Mouse (Mus musculus) CD4-positive, CD25-positive, alpha-beta regulatory T cell, adult 9 weeks (primary cell): ENCODE data around the gene Pdx1. TPM values are rescaled to one million over a fixed set of nuclear protein-coding genes. Genes with fewer than 3 reads are reported as not detected.

Experiments
- polyA plus RNA-seq: library from polyadenylated mRNA; unstranded; fragments of 100-300 nt; shearing (Covaris generic); gene quantifications from one replicate; pipeline ENCODE4 v1.2.1, GENCODE M21; 2017

Gene Pdx1
- polyA plus RNA-seq, result not detected

GRCm38 (mm10) chr5:147269926-147270672 lies at the start of gene Pdx1:
Gene Pdx1 (plus strand): TSS chr5:147269959.

GRCm38 (mm10) chr5:147306638-147307397 lies 37.1 kb downstream of the Pdx1 start, which contains the start of gene Cdx2:
Gene Cdx2 (minus strand): TSS chr5:147307270.

GRCm38 (mm10) chr5:147322183-147322582 lies 52.4 kb downstream of the Pdx1 start, which contains the start of gene Urad:
Gene Urad (minus strand): TSS chr5:147322440.

Other genes with a start within 250 kb of the Pdx1 start
- gene Lnx2, start 193.4 kb upstream of the Pdx1 start, polyA plus RNA-seq, result 34.2 TPM
- gene Polr1d, start 192.9 kb upstream of the Pdx1 start, polyA plus RNA-seq, result 182 TPM
- not detected for gene Gsx1, start 81.3 kb upstream of the Pdx1 start, polyA plus RNA-seq
- gene Cdx2, start 37.3 kb downstream of the Pdx1 start, polyA plus RNA-seq, result not detected
- not detected for gene Urad, start 52.5 kb downstream of the Pdx1 start, polyA plus RNA-seq
- gene Flt3, start 130.5 kb downstream of the Pdx1 start, polyA plus RNA-seq, result 0.07 TPM
- gene Pan3, start 160.2 kb downstream of the Pdx1 start, polyA plus RNA-seq, result 40.8 TPM